Mouse (Mus musculus): ENCODE results near the gene Sema3g. TPM values are rescaled to one million over a fixed set of nuclear protein-coding genes. Genes with fewer than 3 reads are reported as not detected.

Gene Sema3g
- polyA plus RNA-seq, 2 experiments from 2014 or later, result not detected

DNA sequence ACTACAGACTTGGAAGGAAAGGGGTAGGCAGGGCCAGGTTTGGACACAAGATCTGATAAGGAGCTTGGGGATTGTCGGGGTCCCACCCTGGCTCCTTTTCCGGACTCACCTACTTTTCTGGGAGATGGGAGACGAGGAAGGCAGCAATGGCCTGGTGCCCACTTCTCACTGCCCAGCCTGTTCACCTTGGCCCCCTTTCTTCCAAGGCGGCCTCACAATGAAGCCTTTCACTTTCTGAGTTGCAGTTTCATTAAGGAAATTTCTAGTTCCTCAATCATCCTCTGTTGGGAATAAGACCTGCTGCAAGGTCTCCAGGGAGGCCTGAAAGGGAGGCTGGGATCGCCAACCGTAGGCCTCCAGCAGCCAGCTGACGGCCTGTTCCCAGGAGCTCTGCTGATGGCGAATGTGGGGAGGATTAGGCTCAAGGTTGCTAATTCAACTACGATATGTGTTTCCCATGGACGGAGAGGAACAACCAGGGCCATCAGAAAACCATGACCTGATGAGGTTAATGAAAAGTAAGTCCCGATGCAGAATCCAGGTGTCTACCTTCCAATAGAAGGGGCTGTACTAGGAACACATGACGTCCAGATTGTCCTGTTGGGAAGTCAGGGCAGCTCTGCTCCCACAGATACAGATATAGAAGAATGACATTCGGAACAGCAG lies 14.9 kb downstream of the Sema3g start:
- ATAC-seq, result no peak

- no peak for ATAC-seq
Measured at GRCm38 (mm10) chr14:31233070-31233995, 15.7 kb downstream of the Sema3g start.

DNA sequence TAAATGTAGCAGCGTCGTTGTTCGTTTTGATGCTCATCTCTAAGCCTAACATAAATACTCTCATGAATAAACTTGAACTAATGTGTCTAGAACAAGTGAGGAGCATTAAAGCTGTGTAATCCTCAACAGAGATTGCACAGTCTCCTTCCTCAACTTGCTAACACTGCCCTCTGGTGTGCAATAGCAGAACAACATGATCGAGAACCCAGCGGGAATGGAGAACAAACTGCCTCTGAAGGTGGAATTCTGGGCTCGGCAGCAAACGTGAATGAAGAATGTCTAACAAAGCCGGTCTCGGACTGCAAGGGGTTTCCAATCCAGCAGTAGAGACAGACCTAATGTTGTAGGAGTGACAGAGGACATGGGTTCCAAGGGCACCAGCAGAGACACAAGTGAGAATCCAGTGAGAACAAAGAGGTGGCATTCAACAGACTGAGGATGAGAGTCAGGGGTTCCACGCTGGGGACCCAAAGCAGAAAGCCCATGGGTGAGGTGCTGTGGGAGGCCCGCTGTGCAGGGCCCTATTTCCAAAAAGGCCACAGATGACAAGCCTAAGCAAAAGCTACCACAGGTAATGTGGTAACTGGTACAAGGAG lies 16.4 kb downstream of the Sema3g start:
- ATAC-seq, result peak; percentile 63

DNA sequence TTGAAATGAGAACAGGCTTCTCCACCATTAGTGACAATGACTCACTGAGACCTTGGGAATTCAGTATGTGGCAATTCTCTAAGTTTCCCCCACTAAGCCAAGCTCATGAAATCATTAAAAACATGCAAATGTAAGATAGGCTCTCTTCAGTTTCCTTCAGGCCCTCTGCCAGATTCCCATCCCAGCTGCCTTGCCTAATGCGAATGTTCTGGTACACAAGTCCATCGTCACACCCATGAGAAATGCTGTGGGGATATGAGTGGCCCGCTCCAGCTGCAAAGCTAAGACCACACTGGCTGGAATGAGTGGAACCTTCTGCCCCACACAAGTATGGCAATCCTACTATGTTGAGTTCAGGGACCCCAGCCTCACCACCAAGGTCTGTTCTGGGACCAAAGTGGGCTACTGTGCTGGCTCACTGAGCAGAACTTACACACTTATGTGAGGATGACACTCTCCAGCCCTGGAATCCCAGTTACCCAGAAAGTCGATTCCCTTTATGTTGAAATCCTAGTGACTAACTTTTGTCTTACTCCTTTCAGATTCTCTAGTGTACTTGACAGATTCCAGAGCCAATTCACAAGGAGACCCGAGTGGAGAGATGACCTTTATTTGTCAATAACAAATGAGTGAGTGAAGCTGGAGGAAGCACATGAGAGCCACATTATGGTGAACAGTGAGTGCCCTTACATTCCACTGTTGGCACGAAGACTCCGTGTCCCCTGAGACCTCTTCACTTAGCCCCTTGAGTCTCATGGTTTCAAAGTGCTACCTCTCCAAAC lies 19.6 kb downstream of the Sema3g start:
- no peak for ATAC-seq

- no peak for ATAC-seq
Measured at GRCm38 (mm10) chr14:31240528-31240927, 22.9 kb downstream of the Sema3g start.

DNA sequence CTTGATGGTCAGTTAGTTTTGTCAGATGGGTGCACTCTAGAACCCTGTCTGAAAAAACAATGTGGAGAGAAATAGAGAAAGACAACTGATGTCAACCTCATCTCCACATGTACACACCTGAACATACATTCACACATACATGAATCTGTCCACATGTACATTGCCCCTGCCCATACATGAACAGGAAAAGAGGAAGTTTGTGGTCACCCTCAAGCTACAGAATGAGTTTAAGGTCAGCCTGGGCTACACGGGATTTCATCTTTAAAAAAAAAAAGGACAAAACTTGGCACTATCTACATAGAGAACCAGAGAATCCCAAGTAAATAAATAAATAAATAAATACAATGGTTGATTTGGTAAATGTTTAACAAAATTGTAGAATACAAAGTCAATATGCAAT lies 27.1 kb downstream of the Sema3g start:
- no peak for ATAC-seq

DNA sequence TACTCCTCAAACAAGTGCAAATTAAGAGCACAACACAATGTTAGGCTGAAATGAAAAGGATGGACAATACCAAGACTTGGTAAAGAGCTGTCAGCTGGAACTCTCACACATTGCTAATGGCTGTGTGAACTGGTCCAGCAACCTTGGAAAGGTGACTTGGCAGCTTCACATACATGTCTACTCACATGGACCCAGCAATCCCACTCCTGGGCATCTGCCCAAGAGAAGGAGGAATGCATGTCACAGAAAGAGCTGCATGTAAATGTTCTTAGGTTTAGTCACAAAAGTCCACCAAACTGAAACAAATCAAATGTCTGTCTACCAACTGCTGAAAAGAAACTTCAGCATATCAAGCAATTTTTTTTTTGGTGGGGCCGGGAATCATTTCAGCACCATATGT lies 28.3 kb downstream of the Sema3g start:
- ATAC-seq, result no peak

GRCm38 (mm10) chr14:31248396-31248795 lies 30.7 kb downstream of the Sema3g start:
- no peak for ATAC-seq

DNA sequence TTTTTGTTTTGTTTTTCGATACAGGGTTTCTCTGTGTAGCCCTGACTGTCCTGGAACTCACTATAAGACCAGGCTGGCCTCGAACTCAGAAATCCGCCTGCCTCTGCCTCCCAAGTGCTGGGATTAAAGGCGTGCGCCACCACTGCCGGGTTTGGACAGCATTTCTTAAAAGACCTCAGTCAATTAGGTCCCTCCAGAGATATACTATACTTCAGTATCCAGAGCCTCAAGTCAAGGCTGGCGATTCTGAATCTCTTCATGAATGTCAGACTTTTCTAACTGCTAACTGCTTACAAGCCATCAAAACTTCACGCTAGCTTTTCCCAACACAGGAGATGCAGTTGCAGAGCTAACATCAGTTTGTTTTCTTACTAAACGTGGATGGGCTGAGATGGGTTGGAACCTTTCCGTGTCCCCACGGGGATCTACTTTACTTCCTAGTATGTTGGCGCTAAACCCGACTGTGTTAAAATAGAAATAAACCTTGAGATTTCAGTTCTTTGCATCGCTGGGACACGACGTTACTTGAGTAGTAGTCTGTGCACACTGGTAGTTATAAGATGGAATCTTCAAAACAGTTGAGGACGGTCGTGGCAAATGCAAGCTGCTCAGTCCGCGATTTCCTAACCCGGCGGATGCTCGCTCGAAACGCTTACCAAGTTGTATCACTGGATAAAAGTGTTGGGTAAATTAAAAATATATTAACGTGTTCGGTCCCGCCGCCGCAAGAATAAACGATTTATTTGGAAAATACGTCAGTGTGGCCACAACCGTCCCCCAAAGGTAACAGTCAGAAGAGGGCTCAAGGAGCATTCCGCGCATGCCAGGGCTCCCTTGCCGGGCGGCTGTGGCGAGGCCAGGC lies 32.8 kb downstream of the Sema3g start:
- peak; percentile 53 for ATAC-seq

DNA sequence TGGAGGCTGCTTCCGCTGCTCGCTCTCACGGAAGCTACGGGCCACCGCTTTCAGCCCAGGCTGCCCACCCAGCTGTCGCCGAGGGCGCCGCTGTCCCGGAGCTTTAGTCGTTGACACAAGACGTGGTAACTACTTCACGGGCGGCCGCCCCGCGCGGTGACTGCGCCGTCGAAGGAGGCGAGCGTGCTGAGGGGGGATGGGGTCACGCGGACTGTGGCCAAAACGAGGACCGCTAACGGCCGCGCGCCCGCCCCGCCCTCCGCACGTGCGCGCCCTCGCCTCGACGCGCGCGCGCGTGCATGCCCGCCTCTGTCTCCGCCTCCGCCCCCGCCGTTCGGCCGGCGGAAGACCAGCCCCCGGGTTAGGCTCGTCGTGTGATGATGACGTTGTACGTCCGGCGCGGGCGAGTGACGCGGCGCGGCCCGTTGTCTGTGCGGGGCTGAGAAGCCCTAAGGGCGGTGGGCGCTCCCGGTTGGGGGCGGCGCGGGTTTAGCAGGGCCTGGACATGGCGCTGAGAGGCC lies 33.5 kb downstream of the Sema3g start, which contains the start of the genes Phf7 and Bap1:
TSS of gene Phf7 (minus strand) at position 234 of the 521 bp plus-strand sequence.
TSS of gene Bap1 (plus strand) at position 367 of the 521 bp plus-strand sequence.
- peak; percentile 76 for ATAC-seq

- peak; percentile 13 for ATAC-seq
Measured at GRCm38 (mm10) chr14:31251626-31252025, 34.0 kb downstream of the Sema3g start.

DNA sequence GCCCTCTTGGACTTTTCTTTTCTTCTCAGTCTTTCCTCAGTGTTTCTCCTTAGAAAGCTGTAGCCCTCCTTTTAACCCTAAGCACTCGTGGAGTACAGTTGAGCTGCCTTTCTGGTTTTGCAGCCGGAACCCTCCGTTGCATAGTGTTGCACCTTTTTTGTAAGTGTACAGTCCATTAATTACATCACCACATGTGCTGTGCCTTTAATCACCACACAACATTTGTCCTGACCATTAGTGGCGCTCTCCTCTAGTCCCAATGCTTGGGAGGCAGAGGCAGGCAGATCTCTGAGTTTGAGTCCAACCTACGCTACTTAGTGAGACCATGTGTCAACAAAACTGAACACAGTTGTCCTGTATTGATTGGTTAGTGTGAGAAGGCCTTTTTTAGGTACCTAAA lies 34.4 kb downstream of the Sema3g start:
- ATAC-seq, result no peak

DNA sequence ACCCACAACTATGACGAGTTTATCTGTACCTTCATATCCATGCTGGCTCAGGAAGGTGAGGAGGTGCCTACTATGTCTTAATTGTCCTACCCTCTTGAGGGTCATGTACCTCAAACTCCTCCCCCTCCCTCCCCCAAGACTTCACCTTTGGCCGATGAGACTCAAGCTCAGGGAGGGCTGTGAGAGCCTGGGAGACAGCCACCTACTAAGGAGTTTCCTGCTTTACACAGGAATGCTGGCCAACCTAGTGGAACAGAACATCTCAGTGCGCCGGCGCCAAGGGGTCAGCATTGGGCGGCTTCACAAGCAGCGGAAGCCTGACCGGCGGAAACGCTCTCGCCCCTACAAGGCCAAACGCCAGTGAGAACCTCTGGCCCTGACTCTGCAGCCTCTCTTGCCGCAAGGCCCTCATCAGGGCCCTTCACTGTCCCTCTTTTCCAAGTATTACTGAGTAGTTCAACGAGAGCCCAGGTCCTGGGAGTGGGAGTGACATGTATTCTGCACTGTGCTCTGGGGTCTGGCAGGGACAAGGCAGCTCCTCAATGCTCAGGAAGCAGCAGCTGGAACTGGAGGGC lies 40.9 kb downstream of the Sema3g start:
- ATAC-seq, result no peak

- no peak for ATAC-seq
Measured at GRCm38 (mm10) chr14:31260374-31260773, 42.7 kb downstream of the Sema3g start.

DNA sequence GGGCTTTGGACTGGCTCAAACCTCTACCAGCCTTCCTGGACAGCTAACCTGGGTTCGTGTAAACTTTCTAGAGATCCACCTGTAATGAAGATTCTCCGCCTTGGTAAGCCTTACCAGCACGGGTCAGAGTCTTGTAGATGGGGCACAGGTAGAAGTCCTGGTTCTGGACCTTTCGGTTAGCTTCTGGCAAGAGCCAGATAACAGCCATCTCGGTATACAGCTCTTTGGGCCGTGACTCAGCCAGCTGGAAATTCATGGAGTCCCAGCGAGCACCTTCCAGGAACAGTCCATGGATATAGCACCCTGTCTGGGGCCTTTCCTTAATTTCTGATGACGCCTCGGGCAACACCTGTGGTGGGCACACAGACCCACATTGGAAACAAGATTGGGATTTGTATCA lies 43.3 kb downstream of the Sema3g start:
- no peak for ATAC-seq

DNA sequence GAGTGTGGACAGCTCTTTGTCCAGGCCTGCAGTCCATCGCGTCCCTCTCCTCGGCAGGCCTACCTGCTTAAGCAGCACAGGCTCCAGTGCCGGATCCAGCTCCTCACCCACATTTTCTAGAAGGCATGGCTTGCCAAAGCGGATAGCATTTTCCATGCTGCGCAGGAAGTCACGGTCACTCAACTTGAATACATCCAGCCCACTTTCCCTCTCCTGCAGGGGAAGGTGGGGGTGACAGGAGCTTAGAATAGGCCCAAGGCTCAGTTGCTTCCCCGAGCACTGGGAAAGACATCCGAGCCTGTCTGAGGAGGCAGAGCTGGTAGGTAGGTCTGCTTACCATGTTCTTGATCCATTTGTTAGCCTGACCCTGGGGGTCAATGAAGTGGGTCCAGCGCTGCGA lies 50.0 kb downstream of the Sema3g start:
- no peak for ATAC-seq

- ATAC-seq, result no peak
Measured at GRCm38 (mm10) chr14:31268301-31269001, 50.8 kb downstream of the Sema3g start.

DNA sequence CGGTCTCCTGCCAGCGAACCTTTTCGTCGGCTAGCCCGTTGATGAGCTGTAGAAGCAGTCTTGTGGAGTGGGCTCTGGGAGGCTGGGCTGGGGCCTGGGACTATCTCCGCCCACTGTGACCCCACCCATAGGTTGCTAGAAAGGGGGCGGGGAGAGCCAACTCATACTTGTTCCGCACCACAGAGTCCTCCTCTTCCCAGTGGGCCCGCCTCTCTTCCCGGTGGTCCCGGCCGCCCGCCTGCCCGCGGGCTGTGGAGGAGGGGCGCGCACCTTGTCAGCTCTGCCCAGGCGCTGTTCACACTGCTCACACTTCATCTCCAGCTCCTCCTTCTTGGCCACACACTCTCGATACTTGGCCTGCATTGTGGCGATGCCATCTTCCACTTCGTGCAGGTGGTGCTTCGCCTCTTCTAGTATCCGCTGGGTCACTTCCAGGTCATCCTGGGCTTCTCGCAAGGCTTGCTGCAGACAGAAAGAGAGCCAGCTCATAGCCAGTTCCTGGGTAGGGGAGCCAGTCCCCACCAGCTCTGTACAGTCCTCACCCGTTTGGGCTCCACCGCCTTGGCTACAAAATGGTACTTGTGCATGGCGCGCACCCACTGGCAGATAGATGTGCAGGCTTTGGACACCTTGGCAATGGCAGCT lies 51.9 kb downstream of the Sema3g start:
- ATAC-seq, result no peak

- ATAC-seq, result no peak
Measured at GRCm38 (mm10) chr14:31271121-31271520, 53.5 kb downstream of the Sema3g start.

DNA sequence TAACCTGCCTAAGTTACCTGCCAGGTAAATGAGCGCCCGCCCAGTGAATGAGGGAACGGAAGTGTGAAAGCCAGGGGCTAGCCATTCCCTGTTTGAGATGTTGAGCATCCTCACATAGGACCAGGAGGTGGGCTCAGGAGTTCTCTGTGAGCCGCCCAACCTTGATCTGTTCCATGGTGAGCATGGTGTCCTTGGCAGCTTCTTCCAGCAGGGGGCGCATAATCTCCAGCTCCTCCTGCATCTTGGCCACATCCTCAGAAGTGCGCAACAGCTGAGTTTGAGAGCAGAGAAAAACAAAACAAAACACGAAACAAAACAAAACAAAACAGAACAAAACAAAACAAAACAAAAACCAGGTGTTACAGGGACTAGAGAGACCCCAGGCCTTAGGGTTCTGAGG lies 54.5 kb downstream of the Sema3g start:
- peak; percentile 80 for ATAC-seq
